Mouse (Mus musculus) heart, adult 18-20 months (tissue): ENCODE data around the gene Polr2h. TPM values are rescaled to one million over a fixed set of nuclear protein-coding genes. Genes with fewer than 3 reads are reported as not detected.
A peak's percentile ranks its signal among the peaks of the same experiment; 100 is the strongest.

Source experiments
- DNase-seq, 2 experiments: peaks; one replicate each; pipeline ENCODE4 v3.0.0; 2021 to 2022; ENCODE audit warnings: mixed read lengths in 1 of 2
- total RNA-seq, 2 experiments: library from RNA; stranded (reverse); gene quantifications; 2 replicates each; pipeline ENCODE4 v1.2.3; 2021

Gene Polr2h
- total RNA-seq, 2 experiments from 2014 or later: 11.0 to 13.1 TPM

- no peak for DNase-seq
These were observed 15.5 kb upstream of the Polr2h start for GRCm38 (mm10) chr16:20701729-20702521.

GRCm38 (mm10) chr16:20702522-20702893 is 15.0 kb upstream of the Polr2h start:
- peak; percentile 57 to 65 for DNase-seq

- no peak for DNase-seq
These were observed 14.4 kb upstream of the Polr2h start for GRCm38 (mm10) chr16:20703071-20703470.

GRCm38 (mm10) chr16:20703699-20704400 is 13.6 kb upstream of the Polr2h start:
- DNase-seq: no peak

GRCm38 (mm10) chr16:20705786-20706185 is 11.7 kb upstream of the Polr2h start:
- DNase-seq: no peak

GRCm38 (mm10) chr16:20706407-20707055 is 10.9 kb upstream of the Polr2h start:
- DNase-seq: no peak

GRCm38 (mm10) chr16:20708220-20708938 is 9.1 kb upstream of the Polr2h start:
- DNase-seq: no peak

GRCm38 (mm10) chr16:20708939-20709734 is 8.3 kb upstream of the Polr2h start:
- peak in 1 of 2 experiments; percentile 51 for DNase-seq

GRCm38 (mm10) chr16:20710370-20710769 is 7.1 kb upstream of the Polr2h start:
- no peak for DNase-seq

- DNase-seq: no peak
These were observed 6.7 kb upstream of the Polr2h start for GRCm38 (mm10) chr16:20710810-20711209.

GRCm38 (mm10) chr16:20712190-20712589 is 5.3 kb upstream of the Polr2h start:
- DNase-seq: no peak

GRCm38 (mm10) chr16:20712889-20713288 is 4.6 kb upstream of the Polr2h start:
- DNase-seq: no peak

- DNase-seq: no peak
These were observed 3.0 kb upstream of the Polr2h start for GRCm38 (mm10) chr16:20714307-20715080.

GRCm38 (mm10) chr16:20715161-20715560 is 2.3 kb upstream of the Polr2h start:
- DNase-seq: no peak

GRCm38 (mm10) chr16:20715566-20715965 is 1.9 kb upstream of the Polr2h start:
- DNase-seq: no peak

GRCm38 (mm10) chr16:20715976-20716840 is 1.3 kb upstream of the Polr2h start:
- DNase-seq: peak; percentile 82 to 83

- DNase-seq: no peak
These were observed 654 bp upstream of the Polr2h start for GRCm38 (mm10) chr16:20716841-20717180.

GRCm38 (mm10) chr16:20717978-20718670 is 659 bp downstream of the Polr2h start:
- peak in 1 of 2 experiments; percentile 25 for DNase-seq

- DNase-seq: no peak
These were observed 4.3 kb downstream of the Polr2h start for GRCm38 (mm10) chr16:20721808-20722207.
